Comparison of ENCODE assay signal across 17 mouse cellular contexts in genomic region chr1:135621307-135621706, GRCm38 (mm10). TPM values are rescaled to one million over a fixed set of nuclear protein-coding genes. Genes with fewer than 3 reads are reported as not detected.
DNase-seq lines count a peak whose midpoint lies in the region; TF ChIP-seq lines count a peak whose summit lies in the region.
"Had no signal": no experiment of that assay in that cellular context is flagged by ENCODE, and none has a peak within 500 bp of the region (broad histone marks: within the 10 kb centered on the region; RNA-seq: fewer than 3 reads in every experiment).

No protein-coding gene starts in this region.

- H3K27ac ChIP-seq in gastrocnemius, adult 2 months, result no peak overlapping the region
- no peak overlapping the region for H3K27ac ChIP-seq in heart, embryonic 10.5 days
- peak overlapping the region; percentile 100 for H3K27ac ChIP-seq in macrophage
- H3K27ac ChIP-seq: embryonic facial prominence, embryonic 13.5 days; forebrain, embryonic 12.5 days; heart, embryonic 15.5 days; hindbrain, embryonic 14.5 days; intestine, embryonic 15.5 days had no signal

- intact Hi-C loops in gastrocnemius, adult 2 months (cut with DNase I), result no loop called here
- intact Hi-C loops in left cerebral cortex, postnatal 4 days (cut with DNase I), result no loop called here
- intact Hi-C loops in left cerebral cortex, postnatal 10 days (cut with DNase I), result no loop called here

- H3K4me3 ChIP-seq in gastrocnemius, adult 2 months, result no peak overlapping the region
- no peak overlapping the region for H3K4me3 ChIP-seq in heart, embryonic 10.5 days
- no peak overlapping the region for H3K4me3 ChIP-seq in macrophage (ENCODE audit: inconsistent target)
- H3K4me3 ChIP-seq: embryonic facial prominence, embryonic 13.5 days; forebrain, embryonic 12.5 days; heart, embryonic 15.5 days; intestine, embryonic 15.5 days had no signal

- DNase-seq in gastrocnemius, adult 2 months, result peak; percentile 42
- DNase-seq in gastrocnemius, postnatal 4 days (ENCODE audit: low spot score in 2 of 2), result no peak
- DNase-seq in heart, adult 9 months (ENCODE audit: low spot score in 2 of 2), result peak; percentile 33 to 65
- no peak for DNase-seq in heart, embryonic 10.5 days (ENCODE audit: low spot score)
- peak; percentile 45 for DNase-seq in left cerebral cortex, postnatal 4 days
- DNase-seq in left cerebral cortex, postnatal 10 days (ENCODE audit: extremely low spot score in 1 of 2, low spot score in 2 of 2), result no peak
- DNase-seq: adrenal gland, postnatal 10 days; cerebellum, adult 11-12 months; cerebellum, adult 9-10 months; cerebellum, postnatal 36 days; kidney, adult 18-20 months had no signal

- H3K4me1 ChIP-seq in heart, embryonic 10.5 days, result peaks cover 24% of the 10 kb centered on the region
- H3K4me1 ChIP-seq: intestine, embryonic 15.5 days had no signal

- TF ChIP-seq CTCF in gastrocnemius, adult 2 months (IDR thresholded peaks at IDR 0.05), result no peak

- H3K36me3 ChIP-seq in heart, embryonic 10.5 days, result no peaks in the 10 kb centered on the region
- H3K36me3 ChIP-seq in macrophage (ENCODE audit: inconsistent target), result no peaks in the 10 kb centered on the region
- H3K36me3 ChIP-seq: embryonic facial prominence, embryonic 13.5 days; forebrain, embryonic 12.5 days; heart, embryonic 15.5 days; intestine, embryonic 15.5 days had no signal

- H3K9me3 ChIP-seq in heart, embryonic 10.5 days, result no peaks in the 10 kb centered on the region
- H3K9me3 ChIP-seq: embryonic facial prominence, embryonic 13.5 days; forebrain, embryonic 12.5 days; heart, embryonic 15.5 days; intestine, embryonic 15.5 days had no signal

- H3K79me2 ChIP-seq in macrophage (ENCODE audit: inconsistent target), result peaks cover 69% of the 10 kb centered on the region

- no peaks in the 10 kb centered on the region for H3K27me3 ChIP-seq in heart, embryonic 10.5 days (ENCODE audit: insufficient read depth, poor library complexity, severe bottlenecking)
- H3K27me3 ChIP-seq: embryonic facial prominence, embryonic 13.5 days; forebrain, embryonic 12.5 days; heart, embryonic 15.5 days; intestine, embryonic 15.5 days had no signal

- WGBS in heart, embryonic 10.5 days, result 47% methylated on average over 3 of the region's 3 CpGs
- WGBS in macrophage (ENCODE audit: missing documents), result 96% methylated on average over 3 of the region's 3 CpGs

RNA-seq across cellular contexts. Expression of gene Nav1, which starts 14.2 kb away (rescaled TPM):
- total RNA-seq in gastrocnemius, adult 2 months (2021), result 10 to 100 TPM in 1 of 2 experiments, 1 to 10 TPM in 1; 9.7 to 11.5 TPM
- 10 to 100 TPM; 33.0 to 36.0 TPM for total RNA-seq in gastrocnemius, postnatal 4 days (2021)
- 26.5 and 33.0 TPM in 2 replicates for polyA plus RNA-seq in heart, embryonic 10.5 days (2016; fragmentation: Nextera tagmentation; extraction: Ambion mirVana)
- 100 to 1,000 TPM; 232 to 237 TPM for total RNA-seq in left cerebral cortex, postnatal 4 days (2021)
- total RNA-seq in left cerebral cortex, postnatal 10 days (2021), result 100 to 1,000 TPM; 227 to 238 TPM
- 100 to 1,000 TPM in 23 of 26 experiments, 10 to 100 TPM in 3; 59.0 to 292 (median 135) TPM for total RNA-seq in macrophage (2018; cell fraction: chromatin; rRNA removed)
- 10 to 100 TPM; 16.1 to 57.6 (median 32.9) TPM for total RNA-seq in macrophage (2018; cell fraction: cytosol; rRNA removed)
- total RNA-seq in macrophage (2018; cell fraction: nucleus; rRNA removed), result 100 to 1,000 TPM in 6 of 26 experiments, 10 to 100 TPM in 20; 40.7 to 174 (median 60.5) TPM
- polyA plus RNA-seq in macrophage (2018), result 23.0 to 33.0 TPM (median 24.1 TPM) in 3 replicates

Comparison
In these comparisons a context has a peak if more than half of its experiments do, and no peak if none do; other contexts are left out.
1. DNase-seq: peak in gastrocnemius, adult 2 months (single experiment), heart, adult 9 months (2 of 2) and left cerebral cortex, postnatal 4 days (single experiment); none in gastrocnemius, postnatal 4 days (0 of 2), heart, embryonic 10.5 days (single experiment) and left cerebral cortex, postnatal 10 days (0 of 2).
2. RNA of gene Nav1, which starts 14.2 kb away (total RNA-seq): 227 to 238 TPM in left cerebral cortex, postnatal 10 days and 232 to 237 TPM in left cerebral cortex, postnatal 4 days; 33.0 to 36.0 TPM in gastrocnemius, postnatal 4 days and 9.7 to 11.5 TPM in gastrocnemius, adult 2 months; every median in the first group is over 4 times any median in the second.